Mouse (Mus musculus): ENCODE data around the gene Mettl27.

- no peak for TF ChIP-seq CTCF (IDR thresholded peaks at IDR 0.05)
- no peak for TF ChIP-seq EP300 (IDR thresholded peaks at IDR 0.05)
Measured at GRCm38 (mm10) chr5:134946063-134946856, 14.1 kb downstream of the Mettl27 start.

Data from lung, postnatal 0 days (tissue).